Mouse (Mus musculus): ENCODE measurements around the gene Metap2. TPM values are rescaled to one million over a fixed set of nuclear protein-coding genes. Genes with fewer than 3 reads are reported as not detected.

The Metap2 gene
- polyA plus RNA-seq, 1 experiment: 113 TPM

DNA sequence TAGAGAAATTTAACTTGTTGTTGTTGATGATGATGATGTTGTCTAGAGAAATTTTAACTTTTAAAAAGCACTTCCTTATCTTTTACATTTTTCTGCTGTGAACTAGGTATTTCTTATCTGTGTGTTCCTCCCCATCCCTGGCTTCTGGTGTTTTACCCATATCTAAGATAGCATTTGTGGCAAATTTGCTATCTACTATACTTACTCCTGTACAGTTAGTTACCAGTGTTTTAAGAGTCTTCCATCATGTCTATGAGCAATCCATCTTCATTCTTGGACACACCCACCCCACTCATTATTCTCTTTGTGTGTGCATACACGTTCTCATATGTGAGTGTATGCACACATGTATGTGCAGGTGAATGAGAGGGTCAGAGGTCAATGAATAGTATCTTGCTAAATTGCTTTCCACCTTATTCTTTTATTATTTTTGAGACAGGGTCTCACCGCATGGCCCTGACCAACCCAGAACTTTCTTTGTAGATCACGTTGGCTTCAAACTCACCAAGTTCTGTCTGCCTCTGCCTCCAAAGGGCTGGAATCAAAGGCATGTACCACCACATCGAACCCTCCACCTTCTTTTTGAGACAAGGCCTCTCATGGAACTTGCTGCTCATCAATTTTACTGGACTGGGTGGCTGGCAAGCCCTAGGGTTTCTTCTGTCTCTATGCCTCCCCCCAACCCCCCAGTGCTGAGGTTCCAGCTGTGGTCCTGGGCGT, 15.4 kb upstream of the Metap2 start:
- H3K4me3 ChIP-seq (ENCODE audit: control insufficient read depth, low read depth, low read length): no peak overlapping the region
- H3K27me3 ChIP-seq (ENCODE audit: control insufficient read depth, insufficient read depth, low read length): no peaks in the 10 kb centered on the region
- peaks cover 8% of the 10 kb centered on the region for H3K4me1 ChIP-seq (ENCODE audit: control insufficient read depth, insufficient read depth, low read length)
- H3K36me3 ChIP-seq (ENCODE audit: control insufficient read depth, insufficient read depth, low read length): no peaks in the 10 kb centered on the region
- no peak overlapping the region for H3K27ac ChIP-seq (ENCODE audit: control insufficient read depth, insufficient read depth, low read depth, low read length)
- TF ChIP-seq POLR2A (IDR thresholded peaks at IDR 0.05; ENCODE audit: control insufficient read depth, low read depth, low read length): no peak
- no peak for TF ChIP-seq CTCF (IDR thresholded peaks at IDR 0.05; ENCODE audit: control insufficient read depth, insufficient read depth, insufficient replicate concordance, low read depth, low read length)

- peaks cover 9% of the 10 kb centered on the region for H3K4me1 ChIP-seq (ENCODE audit: control insufficient read depth, insufficient read depth, low read length)
- no peak overlapping the region for H3K4me3 ChIP-seq (ENCODE audit: control insufficient read depth, low read depth, low read length)
- H3K27me3 ChIP-seq (ENCODE audit: control insufficient read depth, insufficient read depth, low read length): no peaks in the 10 kb centered on the region
- H3K36me3 ChIP-seq (ENCODE audit: control insufficient read depth, insufficient read depth, low read length): no peaks in the 10 kb centered on the region
- H3K27ac ChIP-seq (ENCODE audit: control insufficient read depth, insufficient read depth, low read depth, low read length): no peak overlapping the region
- no peak for TF ChIP-seq CTCF (IDR thresholded peaks at IDR 0.05; ENCODE audit: control insufficient read depth, insufficient read depth, insufficient replicate concordance, low read depth, low read length)
- TF ChIP-seq POLR2A (IDR thresholded peaks at IDR 0.05; ENCODE audit: control insufficient read depth, low read depth, low read length): no peak
These were observed 14.4 kb upstream of the Metap2 start for GRCm38 (mm10) chr10:93911326-93911725.

DNA sequence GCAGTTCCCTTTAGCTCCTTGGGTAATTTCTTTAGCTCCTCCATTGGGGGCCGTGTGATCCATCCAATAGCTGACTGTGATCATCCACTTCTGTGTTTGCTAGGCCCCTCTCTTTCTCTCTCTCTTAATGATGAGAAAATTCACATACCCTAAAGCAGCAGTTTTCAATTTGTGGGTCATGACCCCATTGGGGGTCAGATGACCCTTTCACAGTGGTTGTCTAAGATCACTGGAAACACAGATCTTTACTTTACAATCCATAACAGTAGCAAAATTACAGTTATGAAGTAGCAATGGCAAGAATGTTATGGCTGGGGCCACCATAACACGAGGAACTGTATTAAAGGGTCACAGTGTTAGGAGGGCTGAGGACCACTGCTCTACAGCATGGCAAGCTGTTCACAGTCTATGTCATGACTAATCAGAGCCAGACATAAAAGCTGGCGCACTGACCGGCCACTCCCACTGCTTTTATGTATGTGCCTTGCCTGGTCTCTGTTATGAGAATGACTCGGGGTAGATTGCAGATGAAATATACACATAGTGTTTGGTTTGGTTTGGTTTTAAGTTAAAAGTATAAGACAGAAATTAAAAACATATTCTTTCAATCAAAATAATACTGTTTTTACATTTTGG, 13.0 kb upstream of the Metap2 start:
- TF ChIP-seq POLR2A (IDR thresholded peaks at IDR 0.05; ENCODE audit: control insufficient read depth, low read depth, low read length): no peak
- no peak for TF ChIP-seq CTCF (IDR thresholded peaks at IDR 0.05; ENCODE audit: control insufficient read depth, insufficient read depth, insufficient replicate concordance, low read depth, low read length)
- no peaks in the 10 kb centered on the region for H3K36me3 ChIP-seq (ENCODE audit: control insufficient read depth, insufficient read depth, low read length)
- H3K4me3 ChIP-seq (ENCODE audit: control insufficient read depth, low read depth, low read length): no peak overlapping the region
- no peaks in the 10 kb centered on the region for H3K27me3 ChIP-seq (ENCODE audit: control insufficient read depth, insufficient read depth, low read length)
- H3K4me1 ChIP-seq (ENCODE audit: control insufficient read depth, insufficient read depth, low read length): peaks cover 9% of the 10 kb centered on the region
- H3K27ac ChIP-seq (ENCODE audit: control insufficient read depth, insufficient read depth, low read depth, low read length): no peak overlapping the region

- H3K27ac ChIP-seq (ENCODE audit: control insufficient read depth, insufficient read depth, low read depth, low read length): no peak overlapping the region
- no peak overlapping the region for H3K4me3 ChIP-seq (ENCODE audit: control insufficient read depth, low read depth, low read length)
- no peak for TF ChIP-seq CTCF (IDR thresholded peaks at IDR 0.05; ENCODE audit: control insufficient read depth, insufficient read depth, insufficient replicate concordance, low read depth, low read length)
- TF ChIP-seq POLR2A (IDR thresholded peaks at IDR 0.05; ENCODE audit: control insufficient read depth, low read depth, low read length): no peak
- no peaks in the 10 kb centered on the region for H3K27me3 ChIP-seq (ENCODE audit: control insufficient read depth, insufficient read depth, low read length)
- H3K36me3 ChIP-seq (ENCODE audit: control insufficient read depth, insufficient read depth, low read length): no peaks in the 10 kb centered on the region
- peaks cover 9% of the 10 kb centered on the region for H3K4me1 ChIP-seq (ENCODE audit: control insufficient read depth, insufficient read depth, low read length)
These were observed 12.1 kb upstream of the Metap2 start for GRCm38 (mm10) chr10:93909015-93909414.

DNA sequence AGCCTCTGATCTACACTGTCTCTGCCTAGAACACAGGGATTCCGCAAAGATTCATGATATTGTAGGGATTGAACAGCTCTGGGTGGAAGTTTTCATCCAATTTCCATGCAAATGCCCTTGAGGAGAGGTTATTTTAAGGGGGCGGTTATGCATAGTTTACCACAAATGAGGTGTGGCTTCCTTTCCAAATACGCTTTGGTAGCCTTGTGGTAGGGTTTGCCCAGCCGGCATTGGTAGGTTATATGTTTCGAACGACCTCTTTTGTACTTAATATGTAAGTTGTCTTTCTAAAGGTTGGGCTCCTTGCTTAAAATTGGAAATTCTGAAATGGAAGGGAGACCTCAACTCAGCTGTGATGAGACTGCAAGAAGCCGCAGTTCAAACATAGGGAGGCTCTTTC, 11.6 kb upstream of the Metap2 start:
- H3K27ac ChIP-seq (ENCODE audit: control insufficient read depth, insufficient read depth, low read depth, low read length): no peak overlapping the region
- no peaks in the 10 kb centered on the region for H3K36me3 ChIP-seq (ENCODE audit: control insufficient read depth, insufficient read depth, low read length)
- TF ChIP-seq CTCF (IDR thresholded peaks at IDR 0.05; ENCODE audit: control insufficient read depth, insufficient read depth, insufficient replicate concordance, low read depth, low read length) (no peak), POLR2A (IDR thresholded peaks at IDR 0.05; ENCODE audit: control insufficient read depth, low read depth, low read length) (no peak)
- H3K27me3 ChIP-seq (ENCODE audit: control insufficient read depth, insufficient read depth, low read length): no peaks in the 10 kb centered on the region
- H3K4me3 ChIP-seq (ENCODE audit: control insufficient read depth, low read depth, low read length): no peak overlapping the region
- peaks cover 9% of the 10 kb centered on the region for H3K4me1 ChIP-seq (ENCODE audit: control insufficient read depth, insufficient read depth, low read length)

DNA sequence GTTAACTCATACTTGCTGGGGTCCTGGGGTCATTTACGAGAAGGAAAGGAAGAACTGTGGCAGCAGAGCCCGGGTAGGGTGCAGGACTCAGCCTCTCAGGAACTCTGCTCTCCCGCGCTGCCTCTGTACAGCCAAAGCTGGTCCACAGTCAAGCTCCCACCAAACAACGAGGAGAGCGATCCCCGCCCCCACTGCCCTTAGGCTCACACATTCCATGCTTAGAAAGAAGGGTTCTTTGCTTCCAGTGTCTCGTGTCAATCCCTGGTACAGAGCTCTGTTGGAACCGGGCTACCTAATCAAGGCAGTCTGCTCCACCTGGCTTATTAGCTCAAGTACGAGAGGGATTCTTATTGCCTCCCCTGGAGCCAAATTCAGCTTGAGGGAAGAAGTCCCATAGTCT, 10.5 kb upstream of the Metap2 start:
- Histone ChIP-seq H3K27me3 (ENCODE audit: control insufficient read depth, insufficient read depth, low read length) (no peaks in the 10 kb centered on the region), H3K36me3 (ENCODE audit: control insufficient read depth, insufficient read depth, low read length) (no peaks in the 10 kb centered on the region), H3K4me3 (ENCODE audit: control insufficient read depth, low read depth, low read length) (peak overlapping the region; percentile 39), H3K27ac (ENCODE audit: control insufficient read depth, insufficient read depth, low read depth, low read length) (no peak overlapping the region), H3K4me1 (ENCODE audit: control insufficient read depth, insufficient read depth, low read length) (peaks cover 9% of the 10 kb centered on the region)
- TF ChIP-seq POLR2A (IDR thresholded peaks at IDR 0.05; ENCODE audit: control insufficient read depth, low read depth, low read length) (no peak), CTCF (IDR thresholded peaks at IDR 0.05; ENCODE audit: control insufficient read depth, insufficient read depth, insufficient replicate concordance, low read depth, low read length) (no peak)

GRCm38 (mm10) chr10:93899907-93900306, 3.0 kb upstream of the Metap2 start:
- Histone ChIP-seq H3K27ac (ENCODE audit: control insufficient read depth, insufficient read depth, low read depth, low read length) (no peak overlapping the region), H3K4me1 (ENCODE audit: control insufficient read depth, insufficient read depth, low read length) (no peaks in the 10 kb centered on the region), H3K4me3 (ENCODE audit: control insufficient read depth, low read depth, low read length) (no peak overlapping the region), H3K36me3 (ENCODE audit: control insufficient read depth, insufficient read depth, low read length) (no peaks in the 10 kb centered on the region), H3K27me3 (ENCODE audit: control insufficient read depth, insufficient read depth, low read length) (no peaks in the 10 kb centered on the region)
- TF ChIP-seq CTCF (IDR thresholded peaks at IDR 0.05; ENCODE audit: control insufficient read depth, insufficient read depth, insufficient replicate concordance, low read depth, low read length) (no peak), POLR2A (IDR thresholded peaks at IDR 0.05; ENCODE audit: control insufficient read depth, low read depth, low read length) (no peak)

All from testis, adult 2 months (tissue).